Mouse (Mus musculus): ENCODE measurements around the gene Olfr237-ps1. TPM values are rescaled to one million over a fixed set of nuclear protein-coding genes. Genes with fewer than 3 reads are reported as not detected.

Olfr237-ps1 gene
- total RNA-seq, 1 experiment: not detected

DNA sequence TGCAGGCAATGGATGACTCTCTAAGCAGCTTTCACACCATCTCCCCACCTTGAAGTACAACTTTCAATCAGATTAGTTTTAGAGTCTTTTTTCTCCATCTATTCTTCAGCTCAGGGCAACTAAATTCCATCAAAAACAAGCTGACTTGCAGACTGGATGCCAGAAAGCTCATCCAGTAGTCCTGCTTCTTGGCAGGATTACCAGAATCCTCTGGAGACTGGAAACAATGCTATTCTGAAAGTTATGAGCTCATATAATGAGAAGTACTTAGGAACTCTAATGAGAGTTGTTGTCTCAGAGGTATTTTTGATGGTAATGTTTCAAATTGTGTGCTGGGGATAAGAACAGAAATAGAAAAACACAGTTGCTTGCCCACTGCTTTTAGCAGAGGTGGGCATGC, 50.4 kb downstream of the Olfr237-ps1 start, which contains the start of gene Olfr435:
Gene Olfr435, plus strand, starts transcription at position 366 of the 400 bp plus-strand sequence.
- H3K36me3 ChIP-seq (ENCODE audit: control insufficient read depth, insufficient read depth, low read length, poor library complexity, severe bottlenecking): no peaks in the 10 kb centered on the region
- no peaks in the 10 kb centered on the region for H3K9me3 ChIP-seq (ENCODE audit: control insufficient read depth, insufficient read depth, low read depth, low read length)
- H3K4me3 ChIP-seq (ENCODE audit: insufficient read depth in 1 of 2, low read depth in 1 of 2, low read length in 2 of 2, poor library complexity in 1 of 2, severe bottlenecking in 1 of 2): no peak within 1 kb of the TSS
- no peaks in the 10 kb centered on the region for H3K4me1 ChIP-seq (ENCODE audit: control insufficient read depth in 2 of 2, insufficient read depth in 2 of 2, low read length in 2 of 2, poor library complexity in 1 of 2)
- no peak within 1 kb of the TSS for H3K9ac ChIP-seq (ENCODE audit: insufficient read depth, low read depth, low read length, poor library complexity, severe bottlenecking)
- TF ChIP-seq ZNF384 (IDR thresholded peaks at IDR 0.05; ENCODE audit: low read depth, low read length): no peak
- TF ChIP-seq MAFK (IDR thresholded peaks at IDR 0.05; ENCODE audit: insufficient read depth, low read depth, low read length): no peak
- TF ChIP-seq CHD2 (IDR thresholded peaks at IDR 0.05; ENCODE audit: low read depth, low read length): no peak
- no peak for TF ChIP-seq HCFC1 (IDR thresholded peaks at IDR 0.05; ENCODE audit: borderline replicate concordance, insufficient read depth, low read length)
- TF ChIP-seq ZC3H11A (IDR thresholded peaks at IDR 0.05; ENCODE audit: borderline replicate concordance, low read depth, low read length): no peak
- H3K27ac ChIP-seq (ENCODE audit: insufficient read depth, low read depth, low read length, poor library complexity, severe bottlenecking): no peak within 1 kb of the TSS
- no peak for DNase-seq (ENCODE audit: low read depth, low spot score)
- in situ Hi-C loops (cut with MboI; ENCODE audit: low sequenced_read_pairs in 2 of 2, unreplicated experiment in 2 of 2): no loop called here

DNA sequence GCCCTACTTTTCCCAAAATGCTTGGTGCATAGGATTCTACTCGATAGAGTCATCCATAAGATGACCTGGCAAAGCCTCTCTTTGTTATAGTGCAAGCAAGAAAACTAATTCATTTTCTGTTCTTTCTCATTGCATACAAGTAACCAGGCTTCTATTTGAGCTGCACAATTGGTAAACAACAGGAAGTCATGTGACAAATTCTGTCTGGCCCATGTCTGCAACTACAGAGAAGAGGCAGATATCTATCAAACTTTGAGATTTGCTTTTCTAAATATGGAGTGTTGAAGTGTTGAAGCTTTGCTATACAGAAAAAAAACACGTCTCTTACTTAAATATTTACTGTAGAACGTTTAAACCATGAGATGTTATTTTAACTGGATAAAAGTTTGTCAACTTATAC, 51.7 kb downstream of the Olfr237-ps1 start:
- Histone ChIP-seq H3K4me1 (ENCODE audit: control insufficient read depth in 2 of 2, insufficient read depth in 2 of 2, low read length in 2 of 2, poor library complexity in 1 of 2) (no peaks in the 10 kb centered on the region), H3K27ac (ENCODE audit: insufficient read depth, low read depth, low read length, poor library complexity, severe bottlenecking) (no peak overlapping the region), H3K9ac (ENCODE audit: insufficient read depth, low read depth, low read length, poor library complexity, severe bottlenecking) (no peak overlapping the region), H3K36me3 (ENCODE audit: control insufficient read depth, insufficient read depth, low read length, poor library complexity, severe bottlenecking) (no peaks in the 10 kb centered on the region), H3K9me3 (ENCODE audit: control insufficient read depth, insufficient read depth, low read depth, low read length) (no peaks in the 10 kb centered on the region), H3K4me3 (ENCODE audit: insufficient read depth in 1 of 2, low read depth in 1 of 2, low read length in 2 of 2, poor library complexity in 1 of 2, severe bottlenecking in 1 of 2) (no peak overlapping the region)
- TF ChIP-seq ZNF384 (IDR thresholded peaks at IDR 0.05; ENCODE audit: low read depth, low read length) (no peak), HCFC1 (IDR thresholded peaks at IDR 0.05; ENCODE audit: borderline replicate concordance, insufficient read depth, low read length) (no peak), CHD2 (IDR thresholded peaks at IDR 0.05; ENCODE audit: low read depth, low read length) (no peak), ZC3H11A (IDR thresholded peaks at IDR 0.05; ENCODE audit: borderline replicate concordance, low read depth, low read length) (no peak), MAFK (IDR thresholded peaks at IDR 0.05; ENCODE audit: insufficient read depth, low read depth, low read length) (no peak)
- in situ Hi-C loops (cut with MboI; ENCODE audit: low sequenced_read_pairs in 2 of 2, unreplicated experiment in 2 of 2): no loop called here
- DNase-seq (ENCODE audit: low read depth, low spot score): no peak

DNA sequence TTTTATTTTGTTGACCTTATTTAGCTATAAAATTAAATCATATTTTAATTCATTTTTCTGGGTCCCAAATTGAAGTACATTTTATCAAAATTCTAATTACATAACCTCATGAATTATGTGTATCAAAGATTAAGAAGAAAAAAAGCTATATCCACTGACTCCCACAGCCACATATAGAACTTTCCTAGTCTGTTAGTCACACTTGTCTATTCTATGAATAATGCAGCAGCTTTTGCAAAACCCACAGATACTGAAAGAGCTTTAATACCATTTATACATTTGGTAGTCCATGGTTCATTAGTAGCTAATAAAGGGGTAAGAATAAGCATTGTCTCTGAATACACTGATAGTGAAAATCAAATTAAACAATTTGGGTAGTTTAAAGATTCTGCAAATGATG, 56.4 kb downstream of the Olfr237-ps1 start:
- H3K4me1 ChIP-seq (ENCODE audit: control insufficient read depth in 2 of 2, insufficient read depth in 2 of 2, low read length in 2 of 2, poor library complexity in 1 of 2): no peaks in the 10 kb centered on the region
- H3K9ac ChIP-seq (ENCODE audit: insufficient read depth, low read depth, low read length, poor library complexity, severe bottlenecking): no peak overlapping the region
- in situ Hi-C loops (cut with MboI; ENCODE audit: low sequenced_read_pairs in 2 of 2, unreplicated experiment in 2 of 2): no loop called here
- TF ChIP-seq ZC3H11A (IDR thresholded peaks at IDR 0.05; ENCODE audit: borderline replicate concordance, low read depth, low read length) (no peak), HCFC1 (IDR thresholded peaks at IDR 0.05; ENCODE audit: borderline replicate concordance, insufficient read depth, low read length) (no peak), MAFK (IDR thresholded peaks at IDR 0.05; ENCODE audit: insufficient read depth, low read depth, low read length) (no peak), CHD2 (IDR thresholded peaks at IDR 0.05; ENCODE audit: low read depth, low read length) (no peak), ZNF384 (IDR thresholded peaks at IDR 0.05; ENCODE audit: low read depth, low read length) (no peak)
- no peak overlapping the region for H3K4me3 ChIP-seq (ENCODE audit: insufficient read depth in 1 of 2, low read depth in 1 of 2, low read length in 2 of 2, poor library complexity in 1 of 2, severe bottlenecking in 1 of 2)
- H3K27ac ChIP-seq (ENCODE audit: insufficient read depth, low read depth, low read length, poor library complexity, severe bottlenecking): no peak overlapping the region
- DNase-seq (ENCODE audit: low read depth, low spot score): no peak
- no peaks in the 10 kb centered on the region for H3K9me3 ChIP-seq (ENCODE audit: control insufficient read depth, insufficient read depth, low read depth, low read length)
- H3K36me3 ChIP-seq (ENCODE audit: control insufficient read depth, insufficient read depth, low read length, poor library complexity, severe bottlenecking): no peaks in the 10 kb centered on the region

DNA sequence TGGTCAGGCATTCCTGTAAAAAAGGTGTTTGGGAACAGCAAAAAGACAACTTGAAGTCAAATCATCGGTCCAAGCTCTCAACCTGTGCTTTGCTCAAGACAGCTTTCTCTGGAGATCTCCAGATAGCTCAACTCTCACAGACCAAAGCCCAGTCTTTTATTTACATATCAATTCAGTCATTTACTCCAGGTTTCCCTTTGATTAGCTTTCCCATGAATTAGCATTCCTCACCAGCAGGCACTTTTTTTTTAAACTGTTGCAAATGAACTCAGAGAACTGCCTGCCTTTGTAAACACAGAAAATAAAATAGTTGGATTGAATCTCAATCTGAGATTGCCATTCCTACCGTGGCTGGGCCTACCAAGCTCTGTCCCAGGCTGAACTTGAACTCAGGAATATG, 59.0 kb downstream of the Olfr237-ps1 start:
- in situ Hi-C loops (cut with MboI; ENCODE audit: low sequenced_read_pairs in 2 of 2, unreplicated experiment in 2 of 2): no loop called here
- Histone ChIP-seq H3K27ac (ENCODE audit: insufficient read depth, low read depth, low read length, poor library complexity, severe bottlenecking) (no peak overlapping the region), H3K9ac (ENCODE audit: insufficient read depth, low read depth, low read length, poor library complexity, severe bottlenecking) (no peak overlapping the region), H3K4me1 (ENCODE audit: control insufficient read depth in 2 of 2, insufficient read depth in 2 of 2, low read length in 2 of 2, poor library complexity in 1 of 2) (no peaks in the 10 kb centered on the region), H3K9me3 (ENCODE audit: control insufficient read depth, insufficient read depth, low read depth, low read length) (no peaks in the 10 kb centered on the region), H3K36me3 (ENCODE audit: control insufficient read depth, insufficient read depth, low read length, poor library complexity, severe bottlenecking) (no peaks in the 10 kb centered on the region), H3K4me3 (ENCODE audit: insufficient read depth in 1 of 2, low read depth in 1 of 2, low read length in 2 of 2, poor library complexity in 1 of 2, severe bottlenecking in 1 of 2) (no peak overlapping the region)
- no peak for TF ChIP-seq MAFK (IDR thresholded peaks at IDR 0.05; ENCODE audit: insufficient read depth, low read depth, low read length)
- peak; percentile 75 for TF ChIP-seq ZNF384 (IDR thresholded peaks at IDR 0.05; ENCODE audit: low read depth, low read length)
- TF ChIP-seq ZC3H11A (IDR thresholded peaks at IDR 0.05; ENCODE audit: borderline replicate concordance, low read depth, low read length): no peak
- no peak for TF ChIP-seq HCFC1 (IDR thresholded peaks at IDR 0.05; ENCODE audit: borderline replicate concordance, insufficient read depth, low read length)
- TF ChIP-seq CHD2 (IDR thresholded peaks at IDR 0.05; ENCODE audit: low read depth, low read length): no peak
- peak; percentile 6 for DNase-seq (ENCODE audit: low read depth, low spot score)

Other genes with a start within 250 kb of the Olfr237-ps1 start
- gene Olfr447, start 237.7 kb upstream of the Olfr237-ps1 start, total RNA-seq (2012; rRNA removed): not detected in 2 replicates
- not detected in 2 replicates for gene Olfr446, start 225.2 kb upstream of the Olfr237-ps1 start, total RNA-seq (2012; rRNA removed)
- not detected in 2 replicates for gene Olfr444, start 197.5 kb upstream of the Olfr237-ps1 start, total RNA-seq (2012; rRNA removed)
- not detected in 2 replicates for gene Olfr441, start 40.2 kb upstream of the Olfr237-ps1 start, total RNA-seq (2012; rRNA removed)
- not detected in 2 replicates for gene Olfr437, start 16.7 kb downstream of the Olfr237-ps1 start, total RNA-seq (2012; rRNA removed)
- not detected in 2 replicates for gene Olfr13, start 25.6 kb downstream of the Olfr237-ps1 start, total RNA-seq (2012; rRNA removed)
- gene Olfr435, start 50.6 kb downstream of the Olfr237-ps1 start, total RNA-seq (2012; rRNA removed): not detected in 2 replicates
- not detected in 2 replicates for gene Olfr434, start 66.5 kb downstream of the Olfr237-ps1 start, total RNA-seq (2012; rRNA removed)
- not detected in 2 replicates for gene Olfr47, start 85.0 kb downstream of the Olfr237-ps1 start, total RNA-seq (2012; rRNA removed)
- gene Arhgef5, start 119.0 kb downstream of the Olfr237-ps1 start, total RNA-seq (2012; rRNA removed): 7.2 and 10.1 TPM in 2 replicates
- gene Nobox, start 163.0 kb downstream of the Olfr237-ps1 start, total RNA-seq (2012; rRNA removed): 0.11 TPM in 1 of 2 replicates, not detected in the other